ENCODE assay signal across 10 mouse cellular contexts in the genomic region with DNA sequence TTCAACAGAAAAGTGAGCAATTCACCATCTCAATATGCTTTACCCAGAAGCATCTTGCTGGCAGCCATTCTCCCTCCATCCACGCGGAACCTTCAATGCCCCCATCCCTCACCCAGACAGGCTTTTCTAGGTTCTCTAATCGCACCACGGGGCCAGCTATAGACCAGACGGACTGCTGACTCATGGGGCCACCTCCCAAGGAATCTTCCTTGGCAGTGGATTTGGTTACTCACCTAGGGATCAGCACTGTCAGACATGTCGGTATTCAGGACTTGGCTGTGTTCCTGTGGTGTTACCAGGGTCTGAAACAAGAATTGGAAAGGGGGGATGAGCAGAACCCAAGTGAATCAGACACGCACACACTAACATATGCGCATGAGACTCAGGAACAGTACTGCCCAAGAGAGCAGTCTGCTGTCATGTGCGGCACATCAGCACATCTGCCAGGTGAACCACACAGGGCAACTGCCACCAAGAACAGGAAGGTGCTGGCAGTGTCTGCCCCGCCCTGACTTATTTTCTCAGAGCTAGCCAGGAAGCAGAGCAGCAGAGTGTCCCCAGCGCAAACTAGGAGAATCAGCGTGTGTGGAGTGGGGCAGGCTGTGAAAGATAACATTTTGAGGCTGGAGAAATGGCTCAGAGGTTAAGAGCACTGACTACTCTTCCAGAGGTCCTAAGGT. TPM values are rescaled to one million over a fixed set of nuclear protein-coding genes. Genes with fewer than 3 reads are reported as not detected.
DNase-seq lines count a peak whose midpoint lies in the region; ATAC-seq and TF ChIP-seq lines count a peak whose summit lies in the region.
"Had no signal": no experiment of that assay in that cellular context is flagged by ENCODE, and none has a peak within 500 bp of the region (broad histone marks: within the 10 kb centered on the region; RNA-seq: fewer than 3 reads in every experiment).

No protein-coding gene starts in this region.

- 82% methylated on average over 12 of the region's 12 CpGs for WGBS in hindbrain, embryonic 13.5 days

- no peak for TF ChIP-seq CTCF in gastrocnemius, adult 2 months (IDR thresholded peaks at IDR 0.05)

- peak overlapping the region; percentile 16; the same call in 1 of the 2 replicates for H3K27ac ChIP-seq in gastrocnemius, adult 2 months
- no peak overlapping the region for H3K27ac ChIP-seq in hindbrain, embryonic 13.5 days

- H3K4me1 ChIP-seq in hindbrain, embryonic 13.5 days (replicated peaks), result peaks cover 38% of the 10 kb centered on the region

- peak; percentile 41; the same call in 1 of the 2 replicates for ATAC-seq in erythroblast, adult 5-6 weeks (replicated peaks; ENCODE audit: low FRiP score, poor library complexity, severe bottlenecking)
- ATAC-seq in hindbrain, embryonic 13.5 days (ENCODE audit: low FRiP score), result no peak

- H3K4me3 ChIP-seq in gastrocnemius, adult 2 months, result no peak overlapping the region
- no peak overlapping the region for H3K4me3 ChIP-seq in hindbrain, embryonic 13.5 days
- H3K4me3 ChIP-seq: erythroblast, embryonic 14.5 days had no signal

- H3K9me3 ChIP-seq in hindbrain, embryonic 13.5 days, result no peaks in the 10 kb centered on the region

- peaks cover 4% of the 10 kb centered on the region; the same call in 1 of the 2 replicates for H3K36me3 ChIP-seq in splenic B cell, adult 2 months (ENCODE audit: control insufficient read depth, insufficient read depth, low read length, poor library complexity, severe bottlenecking)
- no peaks in the 10 kb centered on the region for H3K36me3 ChIP-seq in hindbrain, embryonic 13.5 days

- intact Hi-C loops in gastrocnemius, adult 2 months (cut with DNase I), result no loop called here
- intact Hi-C loops in gastrocnemius, postnatal 14 days (cut with DNase I; ENCODE audit: low total_unique reads), result no loop called here

- no peak for DNase-seq in gastrocnemius, adult 2 months
- DNase-seq in gastrocnemius, postnatal 4 days (ENCODE audit: low spot score in 2 of 2), result no peak
- peak; percentile 82 for DNase-seq in CD4-positive, CD25-positive, alpha-beta regulatory T cell, adult 2 months (ENCODE audit: low read depth, low spot score)
- peak; percentile 77 for DNase-seq in splenic B cell, adult 2 months (ENCODE audit: low read depth, low spot score)
- DNase-seq in retina, embryonic 14.5 days (ENCODE audit: low spot score), result no peak
- DNase-seq in gastrocnemius, postnatal 14 days, result no peak
- DNase-seq: left cerebral cortex, postnatal 4 days had no signal

- H3K27me3 ChIP-seq in splenic B cell, adult 2 months (ENCODE audit: control insufficient read depth, insufficient read depth, low read length, poor library complexity, severe bottlenecking), result no peaks in the 10 kb centered on the region
- H3K27me3 ChIP-seq in hindbrain, embryonic 13.5 days, result no peaks in the 10 kb centered on the region

- H3K9ac ChIP-seq in hindbrain, embryonic 13.5 days, result no peak overlapping the region

- H3K4me2 ChIP-seq in hindbrain, embryonic 13.5 days, result no peak overlapping the region

RNA-seq across cellular contexts. Expression of a gene that starts 30.4 kb away (rescaled TPM):
- 100 to 1,000 TPM; 110 to 132 TPM for total RNA-seq in gastrocnemius, adult 2 months (2021)
- total RNA-seq in gastrocnemius, postnatal 4 days (2021), result 10 to 100 TPM; 75.1 to 92.5 TPM
- total RNA-seq in erythroblast, adult 5-6 weeks (2015; ENCODE audit: low replicate concordance), result 14.8 and 18.8 TPM in 2 replicates
- 6.5 and 7.1 TPM in 2 replicates for total RNA-seq in erythroblast, adult 5-6 weeks (2017; ENCODE audit: low replicate concordance)
- total RNA-seq in gastrocnemius, postnatal 14 days (2021), result 100 to 1,000 TPM; 126 to 130 TPM
- 10.5 and 10.9 TPM in 2 replicates for polyA plus RNA-seq in hindbrain, embryonic 13.5 days (2015; fragmentation: Nextera tagmentation; extraction: Ambion mirVana)

Comparison
In these comparisons a context has a peak if more than half of its experiments do, and no peak if none do; other contexts are left out.
1. DNase-seq: peak in CD4-positive, CD25-positive, alpha-beta regulatory T cell, adult 2 months (single experiment) and splenic B cell, adult 2 months (single experiment); none in gastrocnemius, adult 2 months (single experiment), gastrocnemius, postnatal 4 days (0 of 2), retina, embryonic 14.5 days (single experiment) and gastrocnemius, postnatal 14 days (single experiment).